Mouse (Mus musculus): Measurements from ENCODE around the gene Rfpl4. TPM values are rescaled to one million over a fixed set of nuclear protein-coding genes. Genes with fewer than 3 reads are reported as not detected.
"Not testable (repeated sequence)": the region's sequence is repeated elsewhere in the genome, so short reads cannot be mapped to it uniquely, and the experiment has no call there.

Rfpl4 gene
- polyA plus RNA-seq, 1 experiment, result not detected

GRCm38 (mm10) chr7:5083325-5084105 lies 33.2 kb downstream of the Rfpl4 start:
- no peak overlapping the region for H3K27ac ChIP-seq (ENCODE audit: control insufficient read depth, insufficient read depth, low read length)
- 91% methylated on average over 18 of the region's 18 CpGs for WGBS
- TF ChIP-seq POLR2A (IDR thresholded peaks at IDR 0.05; ENCODE audit: control insufficient read depth, extremely low read depth, insufficient read depth, low read length, poor library complexity) (0 out of 2 replicates have a peak, but pooled peaks have one; percentile 16), CTCF (IDR thresholded peaks at IDR 0.05; ENCODE audit: borderline replicate concordance, control insufficient read depth, extremely low read depth, insufficient read depth, low read length, poor library complexity) (no peak)
- no peak overlapping the region for H3K4me3 ChIP-seq (ENCODE audit: control insufficient read depth, insufficient read depth, low read length)
- DNase-seq, result no peak
- peaks cover 8% of the 10 kb centered on the region for H3K4me1 ChIP-seq (replicated peaks; ENCODE audit: control insufficient read depth, insufficient read depth, low read length)
- H3K36me3 ChIP-seq (ENCODE audit: control insufficient read depth, insufficient read depth, low read length), result peaks cover 31% of the 10 kb centered on the region
- H3K27me3 ChIP-seq (ENCODE audit: control insufficient read depth, insufficient read depth, low read length), result no peaks in the 10 kb centered on the region

DNA sequence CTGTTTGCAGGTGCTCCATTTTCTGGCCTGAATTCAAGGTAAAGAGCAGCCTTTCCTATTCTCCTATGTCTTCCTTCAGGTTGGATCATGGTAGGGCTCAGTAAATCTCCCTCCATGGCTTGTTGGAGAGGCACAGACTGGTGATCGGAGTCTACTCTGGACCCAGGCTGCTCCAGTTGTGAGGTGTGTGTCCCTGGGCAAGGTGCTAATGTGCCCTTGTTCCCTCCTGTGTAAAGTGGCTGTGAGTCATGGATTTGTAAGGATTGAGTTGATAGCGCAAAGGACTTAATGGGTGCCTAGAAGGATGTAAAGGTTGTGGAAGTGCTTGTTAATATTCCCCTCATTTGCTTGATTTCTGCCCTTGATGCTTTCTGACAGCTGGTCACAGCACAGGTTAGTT lies 34.8 kb downstream of the Rfpl4 start:
- WGBS, result 96% methylated on average over 2 of the region's 2 CpGs
- H3K4me3 ChIP-seq (ENCODE audit: control insufficient read depth, insufficient read depth, low read length), result no peak overlapping the region
- H3K36me3 ChIP-seq (ENCODE audit: control insufficient read depth, insufficient read depth, low read length), result peaks cover 38% of the 10 kb centered on the region
- no peak overlapping the region for H3K27ac ChIP-seq (ENCODE audit: control insufficient read depth, insufficient read depth, low read length)
- peaks cover 8% of the 10 kb centered on the region for H3K4me1 ChIP-seq (replicated peaks; ENCODE audit: control insufficient read depth, insufficient read depth, low read length)
- no peak for DNase-seq
- H3K27me3 ChIP-seq (ENCODE audit: control insufficient read depth, insufficient read depth, low read length), result no peaks in the 10 kb centered on the region
- no peak for TF ChIP-seq CTCF (IDR thresholded peaks at IDR 0.05; ENCODE audit: borderline replicate concordance, control insufficient read depth, extremely low read depth, insufficient read depth, low read length, poor library complexity)
- no peak for TF ChIP-seq POLR2A (IDR thresholded peaks at IDR 0.05; ENCODE audit: control insufficient read depth, extremely low read depth, insufficient read depth, low read length, poor library complexity)

DNA sequence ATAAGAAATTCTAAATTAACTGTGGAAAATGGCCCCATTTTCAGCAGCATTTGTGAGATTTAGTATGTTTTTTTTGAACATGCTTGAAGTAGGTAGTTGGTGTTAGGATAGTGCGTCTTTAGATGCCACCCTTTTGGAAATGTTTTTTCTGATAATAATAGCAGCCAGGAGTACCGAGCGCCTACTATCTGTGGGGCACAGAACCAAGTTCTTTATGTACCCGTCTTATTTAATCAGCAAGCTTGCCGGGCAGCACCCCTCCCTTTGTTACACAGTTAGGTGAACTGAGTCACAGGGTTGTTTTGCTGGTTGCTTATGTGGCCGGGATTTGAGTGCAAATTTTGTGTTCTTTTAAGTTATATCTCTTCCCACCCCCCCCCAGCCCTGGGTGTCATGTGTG lies 35.5 kb downstream of the Rfpl4 start:
- WGBS, result 71% methylated on average over 6 of the region's 6 CpGs
- peaks cover 39% of the 10 kb centered on the region for H3K36me3 ChIP-seq (ENCODE audit: control insufficient read depth, insufficient read depth, low read length)
- H3K27me3 ChIP-seq (ENCODE audit: control insufficient read depth, insufficient read depth, low read length), result no peaks in the 10 kb centered on the region
- TF ChIP-seq POLR2A (IDR thresholded peaks at IDR 0.05; ENCODE audit: control insufficient read depth, extremely low read depth, insufficient read depth, low read length, poor library complexity) (no peak), CTCF (IDR thresholded peaks at IDR 0.05; ENCODE audit: borderline replicate concordance, control insufficient read depth, extremely low read depth, insufficient read depth, low read length, poor library complexity) (no peak)
- no peak for DNase-seq
- no peak overlapping the region for H3K4me3 ChIP-seq (ENCODE audit: control insufficient read depth, insufficient read depth, low read length)
- H3K27ac ChIP-seq (ENCODE audit: control insufficient read depth, insufficient read depth, low read length), result no peak overlapping the region
- peaks cover 8% of the 10 kb centered on the region for H3K4me1 ChIP-seq (replicated peaks; ENCODE audit: control insufficient read depth, insufficient read depth, low read length)

- H3K27me3 ChIP-seq (ENCODE audit: control insufficient read depth, insufficient read depth, low read length), result no peaks in the 10 kb centered on the region
- H3K4me3 ChIP-seq (ENCODE audit: control insufficient read depth, insufficient read depth, low read length), result peak overlapping the region; percentile 78
- H3K4me1 ChIP-seq (replicated peaks; ENCODE audit: control insufficient read depth, insufficient read depth, low read length), result peaks cover 8% of the 10 kb centered on the region
- no peak overlapping the region for H3K27ac ChIP-seq (ENCODE audit: control insufficient read depth, insufficient read depth, low read length)
- TF ChIP-seq CTCF (IDR thresholded peaks at IDR 0.05; ENCODE audit: borderline replicate concordance, control insufficient read depth, extremely low read depth, insufficient read depth, low read length, poor library complexity) (no peak), POLR2A (IDR thresholded peaks at IDR 0.05; ENCODE audit: control insufficient read depth, extremely low read depth, insufficient read depth, low read length, poor library complexity) (no peak)
- no peak for DNase-seq
- 18% methylated on average over 6 of the region's 6 CpGs for WGBS
- peaks cover 42% of the 10 kb centered on the region for H3K36me3 ChIP-seq (ENCODE audit: control insufficient read depth, insufficient read depth, low read length)
Observed at GRCm38 (mm10) chr7:5080815-5081214, 35.9 kb downstream of the Rfpl4 start.

- TF ChIP-seq POLR2A (IDR thresholded peaks at IDR 0.05; ENCODE audit: control insufficient read depth, extremely low read depth, insufficient read depth, low read length, poor library complexity) (peak; percentile 43; the same call in 1 of the 2 replicates), CTCF (IDR thresholded peaks at IDR 0.05; ENCODE audit: borderline replicate concordance, control insufficient read depth, extremely low read depth, insufficient read depth, low read length, poor library complexity) (0 out of 2 replicates have a peak, but pooled peaks have one; percentile 5)
- Histone ChIP-seq H3K36me3 (ENCODE audit: control insufficient read depth, insufficient read depth, low read length) (peaks cover 46% of the 10 kb centered on the region), H3K4me1 (replicated peaks; ENCODE audit: control insufficient read depth, insufficient read depth, low read length) (peaks cover 8% of the 10 kb centered on the region), H3K27ac (ENCODE audit: control insufficient read depth, insufficient read depth, low read length) (no peak within 1 kb of the TSS; the same call in 1 of the 2 replicates), H3K4me3 (ENCODE audit: control insufficient read depth, insufficient read depth, low read length) (peak within 1 kb of the TSS; percentile 78), H3K27me3 (ENCODE audit: control insufficient read depth, insufficient read depth, low read length) (no peaks in the 10 kb centered on the region)
- DNase-seq, result peak; percentile 96
- WGBS, result under 1% methylated on average over 81 of the region's 81 CpGs
Observed at GRCm38 (mm10) chr7:5080010-5080751, 36.6 kb downstream of the Rfpl4 start, which contains the start of gene Epn1. Epn1 (plus strand) TSS chr7:5080235.

DNA sequence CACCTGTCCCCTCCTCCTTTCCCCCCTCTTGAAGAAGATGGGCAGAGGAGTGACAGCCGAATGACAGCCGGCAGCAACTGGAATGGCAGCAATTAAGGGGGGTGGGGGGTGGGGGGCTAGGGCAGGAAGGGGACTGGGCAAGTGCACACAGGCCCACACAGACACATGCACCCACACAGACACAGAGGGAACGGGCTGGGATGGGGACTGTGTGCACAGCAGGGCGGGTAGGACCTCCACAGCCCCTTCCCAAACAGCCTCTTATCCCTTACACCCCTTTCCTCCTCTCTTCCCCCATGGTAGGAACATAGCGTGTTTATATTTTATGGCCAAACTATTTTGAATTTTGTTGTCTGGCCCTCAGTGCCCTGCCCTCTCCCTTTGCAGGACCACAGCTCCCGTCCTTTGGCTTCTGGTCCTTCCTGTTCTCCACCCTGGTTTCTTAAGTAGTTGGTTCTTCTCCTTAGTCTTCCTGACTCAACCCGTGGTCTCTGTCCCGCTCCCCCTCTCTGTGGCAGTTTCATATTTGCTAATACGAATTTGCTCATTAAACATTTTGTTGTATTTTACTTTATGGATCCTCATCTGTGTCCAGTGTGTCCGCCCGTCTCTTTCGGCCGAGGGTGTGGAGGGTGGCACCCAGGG lies 37.3 kb downstream of the Rfpl4 start:
- peaks cover 46% of the 10 kb centered on the region for H3K36me3 ChIP-seq (ENCODE audit: control insufficient read depth, insufficient read depth, low read length)
- DNase-seq; H3K27ac ChIP-seq (ENCODE audit: control insufficient read depth, insufficient read depth, low read length); H3K4me1 ChIP-seq (replicated peaks; ENCODE audit: control insufficient read depth, insufficient read depth, low read length); H3K27me3 ChIP-seq (ENCODE audit: control insufficient read depth, insufficient read depth, low read length): not testable (repeated sequence)
- 58% methylated on average over 9 of the region's 13 CpGs for whole genome bisulfite sequencing
- peak overlapping the region; percentile 20; the same call in 1 of the 2 replicates for H3K4me3 ChIP-seq (ENCODE audit: control insufficient read depth, insufficient read depth, low read length)

All from thymus, adult 2 months (tissue).